Mouse (Mus musculus) lung, adult 2 months (tissue): ENCODE results near the gene Marc1.

ENCODE experiments used
- CTCF ChIP-seq: fragments of 200-500 bp; IDR thresholded peaks from 2 replicates; pipeline ENCODE4 v1.5.1; 2011; ENCODE audit warnings: mild to moderate bottlenecking, low read length, control low read depth; ENCODE audit not compliant: insufficient read depth
- POLR2A ChIP-seq: fragments of 200-500 bp; IDR thresholded peaks from 2 replicates; pipeline ENCODE4 v1.6.1; 2011; ENCODE audit warnings: low read depth, mild to moderate bottlenecking, control low read depth, low read length, borderline replicate concordance; ENCODE audit errors: extremely low read depth

DNA sequence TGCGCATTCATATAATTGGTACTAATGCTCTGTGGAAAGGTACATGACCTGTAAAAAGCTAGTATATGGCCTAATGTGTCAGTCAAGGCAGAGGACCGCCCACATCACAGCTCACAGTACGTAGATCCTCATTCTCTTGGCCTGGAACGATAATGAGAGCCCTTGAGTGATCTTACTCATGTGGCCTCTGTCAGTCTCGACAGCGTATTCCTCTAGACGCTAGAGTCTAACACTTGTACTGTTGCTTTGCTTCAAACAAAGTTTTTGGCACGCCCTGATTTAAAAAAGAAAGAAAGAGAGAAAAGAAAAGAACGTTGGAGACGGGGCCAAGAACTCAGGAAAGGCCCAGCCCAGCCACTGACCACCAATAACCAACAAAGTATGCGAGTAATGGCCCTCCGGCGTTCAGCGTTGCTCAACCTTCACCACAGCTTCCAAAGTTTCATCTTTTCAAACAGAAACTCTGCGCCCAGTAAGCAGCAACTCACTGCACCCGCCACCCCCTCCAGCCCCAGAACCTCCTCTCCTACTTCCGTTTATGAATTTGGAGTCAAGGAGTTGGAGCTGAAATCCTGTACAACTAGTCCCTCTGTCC is 2.6 kb downstream of the Marc1 start:
- TF ChIP-seq CTCF, result no peak
- TF ChIP-seq POLR2A, result no peak
